Mouse (Mus musculus) spleen, postnatal 4 days (tissue): Measurements from ENCODE around the gene 1700037C18Rik.

Source experiments
- DNase-seq, 2 experiments: peaks; one replicate each; pipeline ENCODE4 v3.0.0; 2022; ENCODE audit warnings: low spot score in 2 of 2

Gene 1700037C18Rik

DNA sequence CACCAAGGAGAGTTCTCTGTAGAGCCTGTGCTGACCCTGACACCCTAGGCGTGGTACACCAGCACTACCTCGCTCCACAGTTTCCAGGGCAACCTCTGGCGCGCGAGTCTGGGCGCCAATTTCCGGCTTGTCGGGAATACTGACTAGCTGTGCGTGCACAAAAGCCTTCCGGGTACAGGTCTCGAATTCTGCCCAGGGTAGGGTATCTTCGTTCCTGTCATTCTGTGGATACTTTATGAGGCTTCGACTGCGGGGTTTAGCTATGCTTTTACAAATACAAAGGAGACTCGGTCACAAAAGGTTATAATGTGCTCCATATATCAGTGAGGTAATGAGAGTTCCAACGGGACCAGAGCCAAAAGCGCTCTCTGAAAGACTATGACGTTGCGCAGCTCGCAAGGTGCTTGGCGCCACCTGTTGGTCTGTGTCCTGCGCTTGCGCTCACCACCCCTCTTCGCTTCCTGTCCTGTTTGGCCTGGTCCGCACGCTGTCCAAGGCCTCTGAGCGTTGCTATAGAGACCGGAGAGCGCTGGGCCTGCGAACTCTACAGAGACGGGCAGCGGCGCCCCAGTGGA is at the start of gene 1700037C18Rik, which contains the start of gene Cluap1:
Gene 1700037C18Rik, minus strand, starts transcription at position 153 of the 575 bp plus-strand sequence.
Gene Cluap1, plus strand, starts transcription at position 265 of the 575 bp plus-strand sequence.
- peak; percentile 89 to 94 for DNase-seq

GRCm38 (mm10) chr16:3956369-3956768 is 47.9 kb upstream of the 1700037C18Rik start:
- no peak for DNase-seq

- DNase-seq: no peak
These were observed 42.7 kb upstream of the 1700037C18Rik start for GRCm38 (mm10) chr16:3951141-3951540.

DNA sequence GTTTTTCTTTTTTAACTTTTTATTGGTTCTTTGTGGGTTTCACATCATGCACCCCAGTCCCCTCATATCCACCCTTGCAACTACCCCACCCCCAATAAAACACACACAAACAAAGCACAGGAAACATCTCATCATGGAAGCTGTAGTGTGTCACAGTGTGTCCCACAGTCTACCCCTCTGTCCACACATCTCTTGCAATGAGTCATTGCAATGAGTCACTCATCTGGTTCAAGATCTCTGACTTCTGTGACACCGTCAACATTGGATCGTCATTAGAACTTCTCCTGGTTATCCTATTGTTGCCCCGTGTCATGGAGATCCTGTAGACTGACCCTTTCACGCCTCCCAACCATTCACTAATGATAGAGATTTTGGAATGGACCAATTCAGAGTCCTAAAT is 26.2 kb upstream of the 1700037C18Rik start:
- no peak for DNase-seq

DNA sequence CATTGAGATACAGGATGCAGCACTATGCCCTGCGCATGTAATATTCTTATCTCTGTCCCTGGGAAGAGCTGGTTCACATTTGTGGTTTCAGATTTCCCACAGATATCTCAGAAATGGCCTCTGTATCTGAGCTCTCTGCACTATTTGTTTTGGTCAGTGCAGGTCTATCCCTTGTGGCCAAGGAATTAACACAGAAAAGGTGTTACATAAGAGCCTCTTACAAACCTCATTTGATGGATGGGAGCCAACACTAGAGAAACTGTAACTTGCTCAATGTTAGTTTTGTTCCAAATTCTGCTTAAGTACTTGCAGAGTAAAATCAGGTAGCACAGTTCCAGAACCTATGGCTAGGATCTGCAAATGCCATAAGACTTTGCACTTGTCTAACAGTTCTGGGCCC is 25.6 kb upstream of the 1700037C18Rik start:
- DNase-seq: no peak

DNA sequence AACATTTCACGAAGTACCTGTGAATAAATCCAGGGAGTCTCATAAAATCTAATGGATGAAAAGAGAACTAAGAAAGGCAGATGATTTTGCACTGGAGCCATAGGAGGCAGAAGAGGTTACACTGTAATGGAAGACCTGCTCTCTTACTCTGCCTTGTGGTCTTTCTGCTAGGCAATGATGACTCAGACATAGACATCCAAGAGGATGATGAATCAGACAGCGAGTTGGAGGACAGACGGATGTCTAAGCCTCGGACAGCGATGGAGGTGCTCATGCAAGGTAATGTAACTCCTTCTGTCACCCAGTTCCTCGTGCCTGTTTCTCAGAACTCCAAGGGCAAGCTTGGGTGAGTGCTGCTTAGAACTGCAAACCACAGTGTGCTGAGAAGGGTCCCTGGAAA is 25.0 kb upstream of the 1700037C18Rik start:
- no peak for DNase-seq

- no peak for DNase-seq
These were observed 20.7 kb upstream of the 1700037C18Rik start for GRCm38 (mm10) chr16:3929151-3929550.

DNA sequence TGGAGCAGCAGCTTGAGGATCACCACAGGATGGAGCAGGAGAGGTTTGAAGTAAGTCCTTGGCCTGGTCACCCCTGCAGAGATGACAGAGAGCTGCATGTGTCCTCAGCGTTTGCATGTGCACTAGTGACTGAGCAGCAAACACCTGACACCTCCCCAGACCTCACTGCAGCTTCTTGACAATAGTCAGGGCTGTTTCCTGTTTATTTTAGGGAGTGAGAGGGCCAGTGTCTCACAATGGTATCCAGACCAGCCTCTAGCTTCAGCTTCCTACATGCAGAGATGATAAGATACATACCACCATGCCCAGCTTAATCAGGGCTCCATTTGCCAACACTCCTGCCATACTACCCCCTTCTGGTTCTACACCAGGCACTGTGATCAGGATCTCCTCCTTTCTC is 20.1 kb upstream of the 1700037C18Rik start:
- no peak for DNase-seq

- no peak for DNase-seq
These were observed 15.5 kb upstream of the 1700037C18Rik start for GRCm38 (mm10) chr16:3923966-3924365.

DNA sequence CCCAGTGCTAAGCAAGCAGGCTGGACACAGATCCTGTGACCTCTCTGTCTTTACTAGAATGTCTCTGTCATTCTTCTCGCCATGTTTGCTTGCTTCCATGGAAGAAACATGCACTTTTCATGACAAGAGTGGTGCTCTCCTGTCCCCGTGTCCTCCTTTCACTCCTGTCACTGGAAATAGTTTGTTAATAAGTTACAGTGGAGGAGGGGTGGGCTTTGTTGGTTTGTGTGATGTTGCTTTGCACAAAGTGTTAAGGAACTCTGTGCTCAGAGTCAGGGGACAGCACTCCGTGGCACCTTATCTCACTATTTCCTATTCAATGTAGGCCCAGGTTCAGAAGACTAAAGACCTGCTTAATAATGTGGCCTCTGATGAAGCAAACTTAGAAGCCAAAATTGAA is 15.0 kb upstream of the 1700037C18Rik start:
- DNase-seq: no peak

GRCm38 (mm10) chr16:3920756-3921155 is 12.3 kb upstream of the 1700037C18Rik start:
- no peak for DNase-seq

- DNase-seq: no peak
These were observed 629 bp upstream of the 1700037C18Rik start for GRCm38 (mm10) chr16:3909118-3909517.

GRCm38 (mm10) chr16:3907471-3907870 is 1.0 kb downstream of the 1700037C18Rik start:
- no peak for DNase-seq

GRCm38 (mm10) chr16:3896553-3896952 is 11.9 kb downstream of the 1700037C18Rik start:
- no peak for DNase-seq

- DNase-seq: no peak
These were observed 12.4 kb downstream of the 1700037C18Rik start for GRCm38 (mm10) chr16:3896046-3896445.

DNA sequence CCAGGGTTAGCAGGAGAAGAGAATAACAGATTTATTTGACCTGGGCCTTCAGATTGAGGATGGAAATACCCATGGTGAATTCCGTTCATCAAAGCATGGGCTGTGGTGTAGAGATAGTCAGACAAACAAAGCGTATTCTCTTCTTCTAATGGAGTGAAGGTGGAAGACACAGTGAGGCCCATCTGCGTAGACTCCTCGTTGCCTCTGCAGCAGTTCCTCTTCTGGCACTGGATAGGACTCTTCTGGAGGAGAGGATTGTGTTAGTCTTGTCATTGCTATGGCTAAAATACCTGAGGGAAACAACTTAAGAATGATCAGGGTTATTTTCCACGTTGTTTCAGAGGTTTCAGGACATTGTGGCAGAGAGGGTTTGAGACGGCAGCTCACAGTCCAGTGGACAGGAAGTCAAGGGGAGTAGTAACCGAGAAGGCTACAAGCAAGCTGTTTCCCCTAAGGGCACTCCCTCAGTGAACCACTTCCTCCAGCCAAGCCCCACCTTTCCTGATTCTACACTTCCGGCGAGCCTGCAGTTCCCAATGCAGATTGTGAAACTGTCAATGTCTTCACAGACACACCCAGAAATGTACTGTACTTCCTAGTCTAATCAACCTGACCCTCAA is 13.2 kb downstream of the 1700037C18Rik start:
- peak; percentile 66 to 74 for DNase-seq

DNA sequence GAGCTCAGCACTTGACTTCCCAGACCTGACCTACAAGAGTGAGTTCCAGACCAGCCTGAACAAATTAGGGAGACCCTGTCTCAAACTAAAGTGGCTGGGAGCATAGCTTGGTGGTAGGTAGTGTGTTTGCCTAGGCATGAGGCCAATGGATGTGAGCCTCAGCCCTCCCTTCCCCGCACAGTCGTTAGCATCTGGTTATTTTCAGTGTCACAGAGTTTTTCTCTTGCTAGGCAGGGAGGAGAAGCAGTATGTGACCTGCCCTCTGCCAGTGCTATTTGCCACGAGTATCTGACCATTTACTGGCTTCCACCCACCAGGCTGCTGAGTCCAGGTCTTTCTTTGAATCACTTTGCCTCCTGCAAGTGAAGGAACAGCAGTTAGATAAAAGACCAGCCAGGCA is 14.8 kb downstream of the 1700037C18Rik start:
- no peak for DNase-seq

DNA sequence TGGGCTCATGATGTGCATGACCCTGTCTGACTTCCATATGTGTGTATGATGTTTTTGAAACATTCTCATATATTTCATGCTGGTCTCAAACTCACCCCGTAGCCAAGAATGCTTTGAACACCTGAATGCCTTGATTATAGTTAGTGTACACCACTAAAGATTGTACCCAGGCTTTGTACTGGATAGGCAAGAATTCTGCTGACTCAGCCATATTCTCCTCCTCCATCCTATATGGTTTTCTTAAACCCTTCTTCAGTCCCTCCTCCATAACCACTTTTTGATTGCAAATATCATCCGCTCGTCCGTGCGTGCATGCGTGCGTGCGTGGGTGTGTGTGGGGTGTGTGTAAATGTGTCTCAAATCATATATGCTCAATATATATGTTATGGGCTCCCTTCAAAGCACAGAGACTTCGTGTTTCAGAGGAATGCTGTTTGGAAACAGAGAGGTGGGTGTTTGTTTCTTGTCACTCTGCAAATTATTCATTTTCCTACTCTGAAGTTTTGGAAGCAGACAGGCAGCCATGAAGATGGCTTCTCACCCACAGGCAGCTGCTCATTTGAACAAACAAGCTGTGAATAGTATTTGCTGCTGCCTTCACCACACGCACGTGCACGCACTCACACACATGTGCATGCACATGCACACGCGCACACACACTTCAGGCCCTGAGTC is 16.7 kb downstream of the 1700037C18Rik start:
- DNase-seq: no peak

DNA sequence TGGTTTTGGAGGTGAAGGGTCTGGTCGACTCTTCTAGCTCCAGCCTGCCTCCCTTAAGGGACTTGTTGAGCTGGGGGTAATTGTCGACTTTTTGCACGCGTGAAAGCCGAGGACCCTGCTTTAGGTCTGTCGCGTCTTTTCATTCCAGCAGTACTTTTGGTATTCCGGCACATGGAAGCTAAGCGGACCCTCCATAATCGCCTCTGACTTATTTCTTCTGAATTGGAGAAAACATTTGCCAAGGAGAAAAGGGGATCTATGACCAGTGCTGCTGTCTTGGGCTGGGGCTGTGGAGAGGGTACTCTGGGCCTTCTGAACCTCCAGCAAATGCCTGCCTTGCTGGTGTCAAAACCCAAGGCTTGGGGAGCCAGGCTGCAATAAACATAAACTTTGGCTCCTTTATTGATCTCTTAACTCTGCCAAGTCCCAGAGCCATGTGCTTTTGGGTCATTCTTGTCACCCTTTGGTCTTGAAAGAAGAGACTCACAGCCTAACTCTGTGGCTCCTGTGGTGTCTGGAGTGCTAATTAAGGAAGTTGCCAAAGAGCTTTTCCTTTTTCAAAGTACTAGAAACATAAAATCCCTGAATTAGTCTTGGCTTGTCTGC is 23.3 kb downstream of the 1700037C18Rik start:
- DNase-seq: no peak

- peak; percentile 95 to 98 for DNase-seq
These were observed 24.1 kb downstream of the 1700037C18Rik start, which contains the start of the genes Zfp597 and Gm20695 for GRCm38 (mm10) chr16:3884201-3885064. Gene Zfp597 (minus strand): TSS chr16:3884561. Gene Gm20695 (plus strand): TSS chr16:3884648.

GRCm38 (mm10) chr16:3876346-3876745 is 32.1 kb downstream of the 1700037C18Rik start:
- DNase-seq: no peak
